Mouse (Mus musculus) monocyte, adult 5-6 weeks (primary cell): Measurements from ENCODE around the gene Nubpl. TPM values are rescaled to one million over a fixed set of nuclear protein-coding genes. Genes with fewer than 3 reads are reported as not detected.

Experiments used
- ATAC-seq: fragments of 153-309, 156-312 bp; replicated peaks from 2 replicates; pipeline ENCODE4 v1.8.0; 2017; ENCODE audit warnings: mild to moderate bottlenecking; ENCODE audit not compliant: low TSS enrichment, insufficient number of reproducible peaks, severe bottlenecking, poor library complexity, low FRiP score
- total RNA-seq: library from RNA; stranded (forward); fragments of 200-1000, 200-491, 200-594 nt; gene quantifications from 3 replicates; pipeline ENCODE4 v1.2.3, GENCODE M21; 2017

Nubpl gene
- 0.85 to 4.8 TPM (median 0.95 TPM) in 3 replicates for total RNA-seq

- ATAC-seq, result peak; percentile 93
Observed at GRCm38 (mm10) chr12:52097650-52098070, at the start of gene Nubpl. Gene Nubpl (plus strand): TSS chr12:52097737.

- ATAC-seq, result peak; percentile 61
Observed at GRCm38 (mm10) chr12:52049324-52049723, 48.2 kb upstream of the Nubpl start.

GRCm38 (mm10) chr12:52079296-52079695 lies 18.2 kb upstream of the Nubpl start:
- ATAC-seq, result 0 out of 2 replicates have a peak, but pooled peaks have one; percentile 59

GRCm38 (mm10) chr12:52097049-52097649 lies 388 bp upstream of the Nubpl start:
- ATAC-seq, result no peak

GRCm38 (mm10) chr12:52120276-52120675 lies 22.7 kb downstream of the Nubpl start:
- no peak for ATAC-seq

- ATAC-seq, result no peak
Observed at GRCm38 (mm10) chr12:52126407-52126806, 28.9 kb downstream of the Nubpl start.

- no peak for ATAC-seq
Observed at GRCm38 (mm10) chr12:52129072-52129471, 31.5 kb downstream of the Nubpl start.

- no peak for ATAC-seq
Observed at GRCm38 (mm10) chr12:52132256-52132655, 34.7 kb downstream of the Nubpl start.

GRCm38 (mm10) chr12:52138296-52138695 lies 40.8 kb downstream of the Nubpl start:
- no peak for ATAC-seq

- no peak for ATAC-seq
Observed at GRCm38 (mm10) chr12:52146639-52147038, 49.1 kb downstream of the Nubpl start.

GRCm38 (mm10) chr12:52149448-52149847 lies 51.9 kb downstream of the Nubpl start:
- ATAC-seq, result no peak

GRCm38 (mm10) chr12:52152071-52152470 lies 54.5 kb downstream of the Nubpl start:
- ATAC-seq, result no peak

GRCm38 (mm10) chr12:52154906-52155305 lies 57.4 kb downstream of the Nubpl start:
- no peak for ATAC-seq

GRCm38 (mm10) chr12:52164414-52164813 lies 66.9 kb downstream of the Nubpl start:
- no peak for ATAC-seq

- ATAC-seq, result no peak
Observed at GRCm38 (mm10) chr12:52186205-52186793, 88.8 kb downstream of the Nubpl start.

- ATAC-seq, result no peak
Observed at GRCm38 (mm10) chr12:52186963-52187590, 89.5 kb downstream of the Nubpl start.

- no peak for ATAC-seq
Observed at GRCm38 (mm10) chr12:52198471-52198870, 100.9 kb downstream of the Nubpl start.

GRCm38 (mm10) chr12:52209121-52209610 lies 111.6 kb downstream of the Nubpl start:
- ATAC-seq, result no peak

- no peak for ATAC-seq
Observed at GRCm38 (mm10) chr12:52211144-52211543, 113.6 kb downstream of the Nubpl start.

GRCm38 (mm10) chr12:52214837-52215236 lies 117.3 kb downstream of the Nubpl start:
- no peak for ATAC-seq
